Mouse (Mus musculus) cerebellum, adult (tissue): Measurements from ENCODE around the gene Rara.

Source experiments
- ATAC-seq: cut with Nextera tagmentation; 2 replicates; pipeline ENCODE4 v1.9.2; 2017; ENCODE audit warnings: mild to moderate bottlenecking, moderate library complexity, mixed read lengths; ENCODE audit not compliant: insufficient number of reproducible peaks, low FRiP score, low TSS enrichment

The Rara gene

GRCm38 (mm10) chr11:98965416-98966077, 37.9 kb downstream of the Rara start:
- no peak for ATAC-seq

GRCm38 (mm10) chr11:98966499-98967141, 39.0 kb downstream of the Rara start:
- peak; percentile 43; the same call in 1 of the 2 replicates for ATAC-seq

GRCm38 (mm10) chr11:98968079-98968478, 40.5 kb downstream of the Rara start:
- ATAC-seq: no peak

GRCm38 (mm10) chr11:98968716-98969495, 41.3 kb downstream of the Rara start:
- no peak for ATAC-seq

GRCm38 (mm10) chr11:98969496-98969927, 41.9 kb downstream of the Rara start:
- ATAC-seq: no peak

- ATAC-seq: no peak
These were observed 42.7 kb downstream of the Rara start for GRCm38 (mm10) chr11:98970191-98970925.

GRCm38 (mm10) chr11:98971316-98972031, 43.9 kb downstream of the Rara start:
- no peak for ATAC-seq

- ATAC-seq: peak; percentile 50; the same call in 1 of the 2 replicates
These were observed 44.6 kb downstream of the Rara start for GRCm38 (mm10) chr11:98972215-98972614.

GRCm38 (mm10) chr11:98972801-98973360, 45.3 kb downstream of the Rara start:
- no peak for ATAC-seq

- ATAC-seq: no peak
These were observed 46.0 kb downstream of the Rara start for GRCm38 (mm10) chr11:98973584-98973983.

GRCm38 (mm10) chr11:98974213-98974612, 46.6 kb downstream of the Rara start:
- no peak for ATAC-seq

- no peak for ATAC-seq
These were observed 47.5 kb downstream of the Rara start for GRCm38 (mm10) chr11:98974871-98975719.

GRCm38 (mm10) chr11:98978526-98979148, 51.0 kb downstream of the Rara start:
- no peak for ATAC-seq

GRCm38 (mm10) chr11:98979356-98979755, 51.7 kb downstream of the Rara start:
- no peak for ATAC-seq

- 0 out of 2 replicates have a peak, but pooled peaks have one; percentile 5 for ATAC-seq
These were observed 53.8 kb downstream of the Rara start for GRCm38 (mm10) chr11:98981289-98981996.

- peak; percentile 62; the same call in 1 of the 2 replicates for ATAC-seq
These were observed 54.6 kb downstream of the Rara start for GRCm38 (mm10) chr11:98981997-98982772.

GRCm38 (mm10) chr11:98982773-98983133, 55.1 kb downstream of the Rara start, which contains the start of gene Gjd3:
Gene Gjd3, minus strand, starts transcription at chr11:98983016.
- no peak for ATAC-seq
